In the genomic region with DNA sequence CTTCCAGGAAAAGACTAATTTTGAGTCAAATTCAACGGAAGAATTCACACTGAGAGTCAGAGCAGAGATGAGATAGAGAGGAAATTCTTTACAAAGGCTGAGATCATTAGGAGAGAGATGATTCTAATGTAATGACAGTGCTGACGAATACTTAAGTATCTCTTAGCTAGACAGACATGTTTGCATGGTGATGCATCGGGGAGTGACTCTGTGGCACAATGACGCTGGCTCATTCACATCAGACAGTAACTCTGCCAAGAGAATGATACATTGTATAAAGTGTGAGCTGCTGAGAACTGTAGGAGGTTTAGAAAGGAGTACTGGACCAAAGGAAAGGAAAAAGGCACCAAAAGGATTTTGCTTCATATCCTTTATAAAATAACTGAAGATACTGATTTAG, we compare ENCODE assay signal across 18 mouse cellular contexts. TPM values are rescaled to one million over a fixed set of nuclear protein-coding genes. Genes with fewer than 3 reads are reported as not detected.
"Had no signal": no experiment of that assay in that cellular context is flagged by ENCODE, and none has a peak within 500 bp of the region (broad histone marks: within the 10 kb centered on the region; RNA-seq: fewer than 3 reads in every experiment).

No protein-coding gene starts in this region.

- H3K4me2 ChIP-seq: liver, embryonic 13.5 days; midbrain, embryonic 11.5 days; neural tube, embryonic 13.5 days; stomach, embryonic 15.5 days had no signal

- H3K36me3 ChIP-seq: liver, embryonic 13.5 days; neural tube, embryonic 13.5 days; stomach, embryonic 15.5 days had no signal

- DNase-seq: kidney, adult 8-10 months; kidney, postnatal 14 days; kidney, postnatal 4 days; layer of hippocampus, adult 9-11 months; liver, embryonic 13.5 days; lung, adult 2 months; lung, postnatal 14 days; lung, postnatal 4 days; midbrain, embryonic 14.5 days; spleen, adult 18-20 months; thymus, postnatal 25 days had no signal

- H3K9me3 ChIP-seq: liver, embryonic 13.5 days; neural tube, embryonic 13.5 days; stomach, embryonic 15.5 days had no signal

- H3K4me3 ChIP-seq: liver, embryonic 13.5 days; neural tube, embryonic 13.5 days; stomach, embryonic 15.5 days had no signal

- H3K9ac ChIP-seq: liver, embryonic 13.5 days; neural tube, embryonic 13.5 days; stomach, embryonic 15.5 days had no signal

- H3K27ac ChIP-seq: liver, embryonic 13.5 days; neural tube, embryonic 13.5 days; stomach, embryonic 15.5 days had no signal

- H3K4me1 ChIP-seq: liver, embryonic 13.5 days; neural tube, embryonic 13.5 days; stomach, embryonic 15.5 days had no signal

- H3K27me3 ChIP-seq: liver, embryonic 13.5 days; neural tube, embryonic 13.5 days; stomach, embryonic 15.5 days had no signal

RNA-seq across cellular contexts. Expression of a gene that starts 26.2 kb away (rescaled TPM):
- total RNA-seq: megakaryocyte progenitor cell, adult 5-6 weeks; megakaryocyte-erythroid progenitor cell, adult 5-6 weeks; neutrophil, adult 5-6 weeks had no signal
- polyA plus RNA-seq: liver, adult 2 months; midbrain, embryonic 11.5 days; midbrain, embryonic 14.5 days had no signal
